Mouse (Mus musculus) mature B cell (primary cell): ENCODE data around the gene Gm27027.

Experiments
- in situ Hi-C: fragments of 300-500 bp; cut with MboI; formaldehyde crosslinking; loops from 2 replicates; pipeline ENCODE4 v1.14.3; 2019

Gene Gm27027

DNA sequence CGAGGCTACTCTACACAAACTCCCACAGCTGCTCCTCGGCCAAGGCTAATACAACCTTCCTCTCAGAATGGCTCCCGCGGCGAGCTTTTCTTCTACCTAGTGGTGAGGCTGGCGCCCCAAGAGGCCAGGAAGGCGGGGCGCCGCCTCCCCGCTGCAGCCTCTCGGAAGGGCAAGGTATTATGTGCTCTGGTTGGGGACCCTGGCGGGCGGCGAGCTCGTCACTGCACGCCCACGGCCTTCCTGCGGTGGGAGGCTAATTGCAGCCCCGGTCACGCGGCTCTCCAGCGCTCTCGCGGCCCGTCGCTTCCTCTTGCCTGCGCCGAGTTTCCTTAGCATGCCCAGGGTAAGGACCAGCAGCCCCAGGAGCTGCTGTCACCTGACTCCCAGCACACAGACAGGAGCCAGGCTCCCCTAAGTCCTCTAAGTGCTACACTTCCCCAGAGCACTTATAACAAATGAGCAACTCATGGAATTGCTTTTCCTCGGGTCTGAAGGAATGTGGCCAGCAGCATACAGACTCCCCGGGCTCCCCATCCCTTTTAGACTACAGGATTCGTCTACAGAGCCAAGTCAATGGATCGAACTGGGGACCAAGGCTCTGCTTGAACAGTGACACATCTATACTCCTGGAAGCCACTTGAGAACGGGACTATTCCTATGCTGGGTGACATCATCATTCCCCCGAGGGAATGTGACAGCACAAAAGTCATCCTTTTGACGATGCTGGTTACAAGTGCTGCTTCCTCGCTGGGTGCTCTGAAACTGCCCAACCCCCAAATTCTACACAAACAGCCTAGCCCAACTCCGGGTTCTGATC lies 19.5 kb downstream of the Gm27027 start:
- in situ Hi-C loops = no loop called here

DNA sequence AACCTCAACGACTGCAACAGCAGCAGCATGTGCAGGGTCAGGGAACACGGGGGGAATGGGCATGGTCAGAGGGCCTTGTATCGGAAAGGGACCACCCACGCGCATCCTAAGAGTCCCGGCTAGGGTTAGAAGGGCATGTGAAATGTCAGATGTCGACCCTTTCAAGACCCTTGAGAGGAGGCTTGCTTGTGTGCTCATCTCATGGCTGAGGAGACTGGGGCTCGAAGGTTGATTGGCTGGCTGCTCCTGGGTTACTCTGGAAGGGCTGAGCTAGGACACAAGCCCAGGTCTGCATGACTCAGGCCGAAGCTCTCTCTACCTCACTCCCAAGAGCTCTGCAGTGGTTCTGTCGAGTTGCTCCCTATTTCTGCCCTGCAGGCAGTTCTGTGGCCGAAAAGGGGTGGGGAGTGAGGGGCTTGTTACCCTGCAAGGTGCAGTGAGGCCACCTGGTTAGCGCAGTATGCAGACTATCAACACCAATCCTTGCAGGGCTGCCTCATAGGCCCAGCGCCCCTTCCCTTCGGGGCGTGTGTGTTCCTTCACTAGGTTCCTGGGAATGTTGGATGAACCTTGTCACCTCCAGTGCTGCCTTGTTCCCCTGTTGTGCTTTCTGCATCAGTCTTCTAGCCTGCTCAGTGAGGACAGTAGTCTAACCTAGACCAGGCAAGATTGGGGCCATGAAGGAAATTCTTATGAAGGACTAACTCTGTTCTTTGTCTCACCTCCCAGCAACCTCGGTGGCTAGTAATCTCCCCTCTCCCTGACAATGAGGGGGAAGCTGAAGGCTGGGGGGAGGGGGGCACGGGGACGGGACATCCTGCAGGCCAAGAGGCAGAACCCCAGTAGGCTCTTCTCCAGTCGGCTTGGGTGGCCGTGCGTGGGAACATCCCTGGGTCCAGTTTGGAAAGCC lies 20.4 kb downstream of the Gm27027 start:
- in situ Hi-C loops = no loop called here

DNA sequence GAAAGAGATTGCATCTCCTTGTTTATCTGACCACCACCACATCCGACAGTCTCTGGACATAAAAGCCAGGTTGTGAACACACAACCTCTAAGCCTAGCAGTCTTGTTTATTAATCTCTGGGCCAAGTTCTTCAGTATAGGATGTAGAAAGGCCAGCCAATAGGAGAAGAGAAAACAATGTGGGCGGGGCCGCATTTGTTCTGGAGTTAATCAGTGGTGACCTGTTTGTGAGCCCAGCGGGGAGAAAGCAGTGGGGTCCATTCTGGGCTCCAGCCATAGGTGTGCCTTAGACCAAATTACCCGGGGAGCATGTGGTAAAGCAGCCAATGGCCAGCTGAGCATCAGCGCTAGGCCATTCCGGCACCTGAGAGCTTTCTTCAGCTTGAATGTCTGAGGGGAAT lies 21.1 kb downstream of the Gm27027 start:
- in situ Hi-C loops = no loop called here

DNA sequence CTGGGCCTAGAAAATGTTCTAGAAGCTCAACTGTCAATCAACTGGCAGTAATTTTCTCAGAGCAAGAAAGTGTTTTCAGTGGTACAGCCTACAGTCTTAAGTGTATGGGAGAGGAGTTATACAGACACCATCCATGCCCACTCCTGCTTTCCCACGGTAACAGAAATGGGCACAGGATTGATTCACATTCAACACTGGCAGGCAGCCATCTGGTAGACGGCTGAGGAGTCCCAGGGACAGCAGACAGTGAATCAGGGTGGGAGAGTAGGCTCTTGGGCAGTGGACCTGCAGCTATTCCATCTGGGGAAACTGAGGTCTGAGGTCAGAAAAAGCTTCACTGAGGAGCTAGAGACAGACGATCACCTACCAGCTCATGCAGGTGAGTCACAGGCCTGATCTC lies 24.5 kb downstream of the Gm27027 start:
- in situ Hi-C loops = no loop called here

DNA sequence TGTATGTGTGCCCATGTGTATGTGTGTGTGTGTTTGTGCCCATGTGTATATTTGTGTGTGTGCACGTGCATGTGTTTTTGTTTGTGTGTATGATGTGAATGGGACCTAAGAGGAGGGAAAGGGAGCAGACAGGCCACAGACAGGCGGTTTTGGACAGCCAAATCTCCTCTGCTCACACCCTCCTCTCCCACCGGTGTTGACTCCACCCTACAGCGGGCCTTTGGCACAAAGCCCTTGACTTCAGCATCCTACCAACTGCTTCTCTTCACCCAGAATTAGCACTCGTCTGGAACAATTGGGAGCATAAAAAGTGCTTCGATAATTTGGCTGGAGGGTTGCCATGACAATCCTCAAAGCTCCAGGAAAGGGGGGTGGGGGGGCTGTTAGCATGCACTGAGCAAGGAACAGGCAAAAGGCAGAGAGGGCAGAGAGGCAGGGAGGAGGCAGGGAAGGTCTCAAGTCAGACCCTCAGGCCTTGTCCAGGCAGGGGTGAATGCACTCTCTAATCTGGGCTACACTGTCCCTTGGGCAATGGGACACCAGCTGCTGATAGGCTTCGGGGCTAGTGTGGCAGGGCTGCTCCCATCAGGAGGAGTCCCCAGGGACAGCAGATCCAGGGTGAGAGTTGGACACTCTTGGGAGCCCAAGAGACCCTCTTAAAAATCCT lies 31.5 kb downstream of the Gm27027 start:
- in situ Hi-C loops = no loop called here

DNA sequence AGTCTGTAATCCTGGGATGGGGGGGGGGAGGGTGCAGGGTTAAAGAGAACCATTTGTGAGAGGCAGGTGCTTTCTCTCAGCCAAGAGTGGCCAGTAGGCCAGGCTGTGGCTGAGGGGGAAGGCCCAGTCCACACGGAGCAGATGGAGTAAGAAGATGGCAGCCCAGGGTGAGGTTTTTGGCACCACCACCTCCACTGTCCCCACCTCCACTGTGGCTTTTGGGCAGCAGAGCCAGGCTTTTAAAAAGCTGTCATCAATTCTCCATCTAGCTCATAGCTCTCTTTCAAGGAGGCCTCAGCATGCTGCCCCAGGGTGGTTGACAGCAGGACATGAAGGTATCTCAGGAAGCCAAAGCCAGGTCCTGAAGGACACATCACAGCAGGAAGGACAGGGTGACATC lies 32.4 kb downstream of the Gm27027 start:
- in situ Hi-C loops = no loop called here

DNA sequence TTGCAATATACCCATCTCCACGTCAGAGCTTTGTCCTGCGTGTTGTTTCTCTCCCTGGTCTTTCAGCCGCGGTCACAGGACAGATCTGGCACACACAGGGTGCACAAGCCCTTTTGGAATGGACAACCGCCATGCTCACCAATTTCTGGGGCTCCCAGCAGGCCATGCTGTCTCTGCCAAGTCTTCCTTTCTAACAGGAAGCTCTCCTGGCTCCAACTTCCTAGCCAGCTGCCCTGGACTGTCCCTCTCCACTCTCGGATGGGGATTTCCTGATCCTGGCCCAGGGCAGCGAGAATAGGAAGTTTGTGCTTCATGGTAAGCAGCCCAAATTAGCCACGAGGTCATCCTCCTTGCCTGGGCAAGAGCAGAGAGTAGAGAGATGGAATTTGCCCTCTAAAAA lies 34.4 kb downstream of the Gm27027 start:
- in situ Hi-C loops = no loop called here

DNA sequence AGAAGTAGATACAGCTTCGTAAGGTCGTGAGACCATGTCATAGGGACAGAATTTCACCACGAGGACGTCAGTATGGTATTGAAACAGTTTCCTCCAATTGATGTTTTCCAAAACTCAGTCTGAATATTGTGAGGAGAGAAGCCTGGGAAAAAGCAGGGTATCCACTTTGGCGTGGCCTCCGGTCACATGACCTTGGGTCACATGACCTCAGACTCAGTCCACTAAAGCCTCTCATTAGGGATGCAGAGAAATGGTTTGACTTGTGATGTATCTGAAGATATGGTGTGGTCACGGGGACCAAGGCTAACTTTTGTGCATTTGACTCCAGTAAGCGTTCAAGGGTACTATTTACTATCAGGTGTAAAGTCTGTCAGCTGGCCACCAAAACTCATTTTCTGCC lies 36.8 kb downstream of the Gm27027 start:
- in situ Hi-C loops = no loop called here

DNA sequence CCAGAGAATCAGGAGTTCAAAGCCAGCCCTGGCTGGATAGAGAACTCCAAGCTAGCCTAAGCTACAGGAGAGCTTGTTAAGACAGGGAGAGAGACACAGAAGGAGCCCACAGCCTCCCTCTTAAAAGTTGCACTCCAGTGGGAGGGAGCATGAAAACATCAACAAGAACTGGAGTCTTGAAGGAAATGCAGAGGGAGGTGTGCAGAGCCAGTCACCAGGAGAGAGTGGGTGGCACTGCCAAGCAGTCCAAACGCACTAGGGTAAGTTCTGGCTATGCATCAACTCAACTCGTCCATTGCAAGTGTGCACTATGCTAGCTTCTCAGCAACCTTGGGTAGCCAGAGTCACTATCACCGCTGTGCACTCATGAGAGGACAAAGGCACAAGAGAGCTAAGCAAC lies 37.9 kb downstream of the Gm27027 start:
- in situ Hi-C loops = no loop called here

DNA sequence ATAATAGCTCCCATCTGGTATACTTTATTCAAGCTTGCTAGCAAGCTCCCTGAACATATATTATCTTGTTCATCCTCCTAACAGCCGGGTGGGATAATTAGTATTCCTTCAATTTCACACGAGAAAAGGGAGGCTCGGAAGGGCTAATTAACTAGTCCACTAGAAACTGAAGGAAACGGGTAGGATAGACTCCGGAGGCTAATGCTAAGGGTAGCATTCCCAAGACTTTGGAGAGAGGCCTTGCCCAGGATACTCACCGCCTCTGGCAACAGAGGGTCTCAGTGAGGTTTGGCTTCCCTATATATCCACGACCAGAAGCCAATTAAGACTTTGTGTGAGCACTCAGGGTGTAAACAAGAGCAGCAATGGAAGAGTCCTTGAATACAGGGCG lies 38.4 kb downstream of the Gm27027 start:
- in situ Hi-C loops = no loop called here

DNA sequence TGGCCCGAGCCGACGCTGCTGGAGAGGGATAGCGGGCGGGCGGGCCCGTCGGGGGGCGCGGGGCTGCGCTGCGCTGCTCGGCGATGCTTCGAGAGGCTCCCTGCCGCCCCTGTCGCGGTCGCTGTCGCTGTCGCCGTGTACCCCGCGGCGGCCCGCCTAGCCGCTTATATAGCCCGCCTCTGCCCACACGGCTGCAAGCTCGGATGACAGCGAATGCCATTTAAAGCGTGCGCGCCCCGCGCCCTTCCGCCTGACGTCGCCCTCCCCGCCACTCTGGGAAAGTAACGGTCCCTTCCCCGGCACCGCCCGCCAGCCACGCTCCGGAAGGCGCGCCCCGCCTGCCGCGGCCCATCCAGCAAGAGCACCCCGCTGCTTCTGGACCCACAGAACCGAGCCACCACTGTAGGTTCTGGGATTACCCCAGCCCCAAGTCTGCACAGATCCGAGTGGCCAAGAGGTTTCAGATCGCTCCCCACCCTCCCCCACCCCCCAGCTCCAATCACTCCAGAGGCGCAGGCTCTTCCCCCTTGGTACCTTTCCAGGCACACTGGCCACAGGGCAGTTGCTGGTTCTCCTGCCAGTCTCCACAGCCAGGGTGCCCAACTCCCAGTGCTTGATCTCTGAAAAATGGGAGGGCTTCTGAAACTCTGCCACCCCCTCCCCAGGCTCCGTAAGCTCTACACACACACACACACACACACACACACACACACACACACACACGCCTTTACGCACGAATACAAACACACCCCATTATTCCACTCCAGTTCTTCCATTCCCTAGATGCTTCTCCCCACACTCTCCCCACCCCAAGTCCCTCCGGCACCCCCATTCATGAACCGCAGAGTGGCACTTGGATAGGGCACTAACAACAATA lies 39.0 kb downstream of the Gm27027 start, which contains the start of gene Gm13889:
Gene Gm13889, minus strand, starts transcription at position 294 of the 877 bp plus-strand sequence.
- in situ Hi-C loops = no loop called here

DNA sequence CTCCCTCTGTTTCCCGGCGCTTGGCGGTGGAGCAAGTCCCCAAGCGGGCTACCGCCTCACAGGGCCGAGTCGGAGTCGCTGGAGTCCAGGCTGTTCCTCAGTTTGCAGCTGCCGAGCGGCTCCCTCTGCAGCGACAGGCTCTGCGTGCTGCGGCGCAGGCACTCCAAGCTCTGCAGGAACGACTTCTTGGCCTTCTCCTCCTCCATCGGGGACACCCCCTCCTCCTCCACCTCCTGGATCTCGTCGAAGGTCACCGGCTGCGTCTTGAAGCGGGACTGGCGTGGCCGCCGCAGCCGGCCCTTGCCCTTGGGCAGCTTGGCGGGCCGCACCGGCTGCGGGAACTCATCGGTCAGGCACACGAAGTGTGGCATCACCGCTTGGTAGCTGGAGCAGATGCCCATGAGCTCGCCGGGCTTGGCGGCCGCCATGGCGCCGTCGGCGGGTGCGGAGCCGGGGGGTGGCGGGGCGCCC lies 39.8 kb downstream of the Gm27027 start:
- in situ Hi-C loops = no loop called here

DNA sequence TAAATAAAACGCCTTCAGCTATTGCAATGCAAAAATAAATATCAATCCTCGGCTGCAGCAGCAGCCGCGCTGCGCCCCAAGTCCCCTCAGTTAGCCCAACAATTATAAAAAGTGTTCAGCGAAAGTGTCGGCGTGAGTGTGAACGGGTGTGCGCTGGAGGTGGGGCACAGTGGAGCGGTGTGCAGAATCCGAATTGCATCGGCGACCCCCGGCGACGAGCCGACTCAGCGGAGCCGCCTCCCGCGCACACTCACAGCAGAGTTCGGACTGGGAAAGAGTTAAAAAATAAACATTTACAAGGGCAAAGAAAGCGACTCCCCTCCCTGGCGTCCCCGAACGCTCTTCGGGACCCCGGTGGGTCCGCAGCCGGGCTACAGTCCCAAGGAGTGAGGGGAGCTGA lies 40.3 kb downstream of the Gm27027 start:
- in situ Hi-C loops = no loop called here

DNA sequence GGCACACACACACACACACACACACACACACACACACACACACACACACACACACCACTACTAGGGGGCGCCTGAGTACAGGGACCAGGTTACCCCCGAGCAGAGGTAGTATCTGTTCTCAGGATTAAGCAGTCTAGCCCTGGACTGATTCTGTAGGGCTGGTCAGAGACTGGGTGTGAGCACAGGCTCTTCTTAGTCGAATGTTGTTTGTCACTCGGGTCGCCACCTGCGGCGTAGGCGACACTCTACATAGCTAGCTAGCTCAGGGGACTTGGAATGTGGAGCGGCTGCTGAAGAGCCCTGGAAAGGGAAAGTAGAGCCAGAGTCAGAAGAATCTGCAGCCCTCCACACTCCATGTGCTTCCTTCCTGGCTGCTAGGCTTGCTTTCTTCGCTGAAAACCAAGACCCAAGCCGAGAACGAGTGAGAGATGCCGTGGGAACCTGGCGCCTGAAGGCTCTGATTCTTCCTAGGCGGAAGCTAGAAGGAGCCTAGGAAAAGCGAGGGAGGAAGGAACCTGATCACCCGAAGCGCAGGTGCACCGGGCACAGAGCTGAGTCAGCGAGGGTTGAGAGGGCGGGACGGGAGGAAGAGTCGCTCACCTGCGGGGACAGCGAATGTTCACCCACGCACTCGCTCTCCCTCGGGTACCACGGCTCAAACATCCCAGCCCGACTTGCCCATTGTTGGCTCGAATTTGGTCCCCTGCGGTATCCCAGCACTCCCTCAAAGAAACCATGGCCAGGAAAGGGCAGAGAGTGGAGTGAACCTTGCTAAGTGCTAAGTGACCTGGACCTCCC lies 41.2 kb downstream of the Gm27027 start:
- in situ Hi-C loops = no loop called here

DNA sequence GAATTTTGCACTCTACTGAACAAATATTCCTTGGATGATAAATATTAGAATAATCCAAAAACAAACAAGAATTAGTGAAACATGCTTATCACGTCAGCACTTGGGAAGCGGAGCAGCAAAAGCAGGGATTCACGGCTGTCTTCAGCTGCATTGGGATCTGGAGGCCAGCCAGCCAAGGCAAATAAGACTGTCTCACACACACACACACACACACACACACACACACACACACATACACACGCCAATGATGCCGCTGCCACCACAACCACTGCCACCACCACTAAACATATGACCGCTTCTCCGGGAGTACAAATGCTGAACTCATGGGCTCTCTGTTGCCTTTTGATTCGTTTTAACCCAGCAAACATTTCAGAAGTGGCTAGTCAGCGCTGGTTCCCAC lies 42.4 kb downstream of the Gm27027 start:
- in situ Hi-C loops = no loop called here

DNA sequence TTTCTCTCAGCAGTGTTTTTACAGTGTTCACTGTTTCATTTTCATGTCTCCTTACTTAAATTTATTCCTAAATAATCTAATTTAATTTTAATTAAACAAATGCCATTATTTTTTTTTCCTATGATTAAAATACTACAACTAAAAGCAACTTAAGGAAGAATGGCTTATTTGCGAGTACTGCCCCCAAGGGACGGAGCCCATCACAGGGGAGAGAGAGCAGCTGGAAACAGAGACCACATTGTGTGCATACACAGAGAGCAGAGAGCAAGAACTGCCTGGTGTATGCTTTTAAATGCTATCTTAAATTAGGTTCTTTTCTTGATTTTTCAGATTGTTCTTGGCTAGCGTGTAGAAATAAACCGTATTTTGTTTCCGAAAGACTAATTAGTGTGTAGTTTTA lies 49.2 kb downstream of the Gm27027 start:
- in situ Hi-C loops = no loop called here

DNA sequence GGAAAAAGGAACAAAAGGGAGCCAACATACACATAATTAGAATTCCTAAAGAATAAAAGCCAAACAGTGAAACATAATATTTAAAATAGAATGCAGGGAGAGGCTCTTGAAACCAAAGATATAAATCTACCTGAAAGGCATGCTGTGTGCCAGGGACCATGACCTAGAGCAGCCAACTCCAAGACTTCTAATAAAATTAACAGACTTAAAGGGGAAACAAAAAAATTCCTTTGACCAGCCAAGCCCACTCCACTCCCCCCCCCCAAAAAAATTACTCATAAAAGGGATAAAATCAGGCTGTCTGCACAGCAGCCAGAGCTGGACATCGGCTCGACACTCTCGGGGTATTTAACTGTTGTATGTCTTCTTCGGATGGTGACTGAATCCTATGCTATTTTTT lies 51.3 kb downstream of the Gm27027 start:
- in situ Hi-C loops = no loop called here

DNA sequence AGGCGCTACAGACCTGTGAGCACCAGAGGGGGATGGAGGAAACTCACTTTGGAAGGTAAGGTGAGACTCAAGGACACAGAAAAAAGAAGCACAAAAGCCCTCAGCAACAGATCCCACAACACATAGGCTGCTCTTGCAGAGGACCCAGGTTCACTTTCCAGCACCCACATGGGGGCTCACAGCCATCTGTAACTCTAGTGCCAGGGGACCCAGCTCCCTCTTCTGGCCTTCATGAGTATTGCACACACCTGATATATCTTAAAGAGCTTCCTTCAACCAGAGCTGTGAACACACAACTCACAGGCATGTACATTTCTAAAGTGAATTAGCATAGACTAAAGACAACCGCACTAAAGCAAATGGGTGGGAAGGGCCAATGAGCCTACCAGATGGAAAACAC lies 52.1 kb downstream of the Gm27027 start:
- in situ Hi-C loops = no loop called here

DNA sequence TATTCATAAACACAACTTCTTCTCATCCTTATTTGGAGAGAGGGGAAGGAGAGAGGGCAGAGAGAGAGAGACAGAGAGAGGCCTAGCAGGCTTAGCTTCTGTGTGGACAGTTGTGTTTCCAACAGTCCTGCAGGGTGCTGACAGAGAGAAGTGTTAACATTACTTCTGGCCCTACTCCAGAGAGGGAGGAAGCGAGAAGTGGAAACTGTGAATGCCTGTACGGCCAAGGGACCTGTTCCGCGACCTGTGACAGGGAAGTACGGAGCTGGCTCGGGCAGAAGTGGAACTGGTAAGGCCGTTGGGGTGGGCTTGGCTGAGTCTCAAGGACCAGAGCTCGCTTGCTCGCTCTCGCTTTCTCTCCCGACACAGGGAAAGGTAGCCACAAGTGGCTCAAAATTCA lies 54.5 kb downstream of the Gm27027 start:
- in situ Hi-C loops = no loop called here

DNA sequence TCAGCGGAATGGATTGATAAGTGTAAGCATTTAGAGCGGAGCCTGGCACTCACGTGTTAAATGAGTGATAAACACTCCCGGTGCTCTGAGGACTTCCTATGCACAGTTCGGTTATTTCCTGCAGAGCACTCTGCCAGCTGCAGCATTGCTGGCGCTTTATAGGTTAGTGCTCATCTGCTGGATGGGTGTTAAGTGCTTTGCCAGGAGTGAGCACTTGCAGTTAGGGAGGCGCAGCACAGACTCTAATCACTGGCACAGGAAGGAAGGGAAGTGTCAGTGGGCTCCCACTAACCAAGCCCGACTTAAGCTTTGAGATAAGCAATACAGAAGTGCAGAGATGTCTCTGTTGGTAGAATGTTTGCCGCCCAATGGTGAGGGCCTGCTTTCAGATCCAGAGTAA lies 57.6 kb downstream of the Gm27027 start:
- in situ Hi-C loops = no loop called here

DNA sequence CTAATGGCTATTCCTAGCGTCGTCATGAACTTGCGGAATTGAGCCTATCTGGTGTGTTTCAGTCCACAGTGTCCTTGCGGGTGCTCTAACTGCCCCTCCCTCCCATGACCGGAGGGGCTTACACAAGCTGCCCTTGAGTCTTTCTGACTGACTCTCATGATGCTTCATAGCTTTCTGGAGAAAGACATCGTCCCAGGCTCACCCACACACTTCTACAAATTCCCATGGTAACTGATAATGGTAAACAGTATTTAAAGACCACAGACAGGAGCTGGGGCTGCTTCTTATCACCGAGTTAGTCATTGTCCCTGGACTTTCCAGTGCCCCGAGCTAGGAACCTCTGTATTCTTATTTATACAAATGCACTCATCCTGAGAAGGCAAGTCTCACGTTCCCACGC lies 67.3 kb downstream of the Gm27027 start:
- in situ Hi-C loops = no loop called here
